Mouse (Mus musculus): Measurements from ENCODE around the gene Hoxd12.
A peak's percentile ranks its signal among the peaks of the same experiment; 100 is the strongest.

The Hoxd12 gene

DNA sequence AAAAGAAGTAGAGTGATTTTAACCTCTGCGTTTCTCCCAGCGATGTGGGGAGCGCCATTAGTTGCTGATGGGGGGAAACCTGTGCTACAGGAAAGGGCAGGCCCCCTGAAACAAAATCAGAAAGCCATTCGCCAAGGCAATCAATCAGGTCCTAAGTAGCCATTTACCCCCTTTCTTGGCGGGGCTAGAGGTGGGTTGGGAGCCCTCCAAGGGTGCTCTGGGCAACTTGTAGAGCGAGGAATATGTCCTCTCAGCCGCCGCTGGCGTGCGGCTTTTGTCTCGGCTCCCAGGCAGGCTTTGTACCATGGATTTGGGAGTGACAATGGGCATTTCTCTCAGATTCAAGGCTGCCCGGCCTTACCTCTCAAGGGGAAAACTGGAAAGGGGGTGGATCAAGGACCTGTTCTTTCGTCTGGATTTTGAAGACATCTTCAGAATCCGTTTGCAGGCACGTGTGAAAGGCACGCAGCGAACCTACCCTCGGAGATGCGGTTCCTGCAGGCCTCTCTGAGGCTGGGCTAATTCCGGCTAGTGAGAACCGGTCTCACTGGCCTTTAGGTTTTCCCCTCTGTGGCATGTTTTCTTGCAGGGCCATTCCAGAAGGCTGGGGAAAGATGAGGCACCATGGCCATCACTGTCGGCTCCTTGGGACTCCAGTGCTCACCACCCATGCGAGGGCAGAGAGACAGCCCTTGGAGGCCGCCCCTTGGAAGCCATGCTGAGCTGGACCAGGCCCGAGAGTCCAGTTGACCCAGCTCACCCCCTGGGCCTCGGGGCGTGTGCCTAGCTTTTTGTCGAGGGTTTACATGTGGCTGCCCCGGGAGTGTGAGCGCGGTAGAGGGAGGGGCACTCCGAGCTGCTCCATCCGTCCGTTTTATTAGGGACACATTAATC lies 21.9 kb downstream of the Hoxd12 start:
- DNase-seq, result no peak

GRCm38 (mm10) chr2:74697567-74698121 lies 22.8 kb downstream of the Hoxd12 start, which contains the start of gene Hoxd9:
Hoxd9 (plus strand) TSS chr2:74697727.
- DNase-seq, result no peak

GRCm38 (mm10) chr2:74698201-74699052 lies 23.6 kb downstream of the Hoxd12 start:
- DNase-seq, result no peak

- DNase-seq, result no peak
Observed at GRCm38 (mm10) chr2:74699053-74699430, 24.2 kb downstream of the Hoxd12 start.

- no peak for DNase-seq
Observed at GRCm38 (mm10) chr2:74699664-74700545, 25.1 kb downstream of the Hoxd12 start.

DNA sequence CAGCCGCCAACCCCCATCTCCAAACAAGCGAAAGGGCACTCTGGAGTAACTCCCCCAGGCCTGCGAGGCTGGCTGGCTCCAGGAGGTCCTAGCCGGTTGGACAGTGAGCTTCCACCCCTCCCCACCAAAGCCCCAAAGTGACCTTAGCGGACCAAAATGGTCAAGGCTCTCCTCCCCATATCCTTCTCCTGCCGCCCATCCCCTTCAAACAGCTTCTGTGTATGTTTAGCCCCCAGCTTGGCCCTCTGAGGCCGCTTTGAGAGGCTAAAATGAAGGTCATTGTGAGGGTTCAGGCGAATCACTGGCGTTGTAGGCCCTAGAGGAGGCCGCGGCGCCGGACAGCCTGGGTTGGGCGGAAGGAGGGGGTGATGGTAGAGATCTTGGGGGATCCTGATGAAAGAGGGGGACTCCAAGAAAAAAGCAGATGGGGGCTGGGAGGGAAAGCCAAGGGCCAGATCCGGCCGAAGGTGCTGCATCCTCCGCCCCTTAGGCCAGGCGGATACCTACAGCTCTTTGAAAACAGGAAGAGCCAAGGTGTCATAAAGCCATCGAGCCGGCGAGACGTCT lies 25.8 kb downstream of the Hoxd12 start:
- no peak for DNase-seq

- DNase-seq, result peak; percentile 60
Observed at GRCm38 (mm10) chr2:74701949-74702819, 27.4 kb downstream of the Hoxd12 start.

GRCm38 (mm10) chr2:74702820-74703219 lies 28.0 kb downstream of the Hoxd12 start:
- no peak for DNase-seq

GRCm38 (mm10) chr2:74703317-74703716 lies 28.5 kb downstream of the Hoxd12 start:
- DNase-seq, result no peak

GRCm38 (mm10) chr2:74703720-74704392 lies 29.0 kb downstream of the Hoxd12 start:
- no peak for DNase-seq

DNA sequence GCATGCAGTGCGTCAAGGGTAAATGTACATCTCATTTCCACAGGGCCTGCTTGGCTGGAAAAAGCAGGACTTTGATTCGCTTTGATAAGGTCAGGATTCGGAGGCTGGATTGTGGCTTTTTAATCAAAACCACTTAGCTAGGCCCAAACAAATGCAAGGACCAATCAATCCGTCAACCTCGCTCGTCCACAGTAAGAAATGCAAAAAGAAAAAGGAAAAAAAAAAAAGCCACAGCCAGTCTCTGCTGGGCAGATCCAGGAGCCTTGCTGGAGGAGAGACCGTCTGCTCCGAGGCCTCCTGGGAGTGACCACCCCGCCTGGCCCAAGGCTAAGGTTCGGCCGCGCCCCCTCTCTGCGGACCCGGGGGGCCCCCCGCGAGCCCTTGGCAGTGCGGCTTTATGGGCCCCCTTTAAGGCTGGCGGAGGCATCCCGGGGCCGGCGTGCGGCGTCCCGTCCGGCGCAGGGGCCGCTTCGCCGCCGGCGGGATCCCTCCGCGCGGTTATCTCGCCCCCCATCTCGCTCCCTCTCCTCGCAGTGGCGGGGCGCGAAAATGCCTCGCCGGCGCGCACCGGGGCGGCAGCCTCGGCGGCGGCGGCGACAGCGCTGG lies 29.7 kb downstream of the Hoxd12 start, which contains the start of gene Hoxd8:
Gene Hoxd8 (plus strand): TSS at position 223 of the 606 bp plus-strand sequence.
- no peak for DNase-seq

- no peak for DNase-seq
Observed at GRCm38 (mm10) chr2:74704999-74705466, 30.2 kb downstream of the Hoxd12 start.

DNA sequence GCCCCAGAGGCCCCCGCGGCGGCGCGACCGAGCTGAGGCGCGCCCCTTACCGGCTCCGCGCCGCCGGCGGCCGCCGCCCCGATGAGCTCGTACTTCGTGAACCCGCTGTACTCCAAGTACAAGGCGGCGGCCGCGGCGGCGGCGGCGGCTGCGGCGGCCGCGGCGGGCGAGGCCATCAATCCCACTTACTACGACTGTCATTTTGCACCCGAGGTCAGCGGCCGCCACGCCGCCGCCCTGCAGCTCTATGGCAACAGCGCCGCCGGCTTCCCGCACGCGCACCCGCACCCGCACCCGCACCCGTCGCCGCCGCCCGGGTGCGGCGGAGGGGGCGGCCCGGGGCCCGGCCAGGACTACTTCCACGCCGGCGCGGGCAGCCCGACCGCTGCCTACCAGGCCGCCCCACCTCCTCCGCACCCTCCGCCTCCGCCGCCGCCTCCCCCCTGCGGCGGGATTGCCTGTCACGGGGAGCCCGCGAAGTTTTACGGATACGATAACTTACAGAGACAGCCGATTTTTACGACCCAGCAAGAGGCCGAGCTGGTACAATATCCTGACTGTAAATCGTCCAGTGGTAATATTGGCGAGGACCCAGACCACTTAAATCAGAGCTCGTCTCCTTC lies 30.8 kb downstream of the Hoxd12 start:
- DNase-seq, result no peak

- DNase-seq, result no peak
Observed at GRCm38 (mm10) chr2:74706393-74706960, 31.7 kb downstream of the Hoxd12 start.

DNA sequence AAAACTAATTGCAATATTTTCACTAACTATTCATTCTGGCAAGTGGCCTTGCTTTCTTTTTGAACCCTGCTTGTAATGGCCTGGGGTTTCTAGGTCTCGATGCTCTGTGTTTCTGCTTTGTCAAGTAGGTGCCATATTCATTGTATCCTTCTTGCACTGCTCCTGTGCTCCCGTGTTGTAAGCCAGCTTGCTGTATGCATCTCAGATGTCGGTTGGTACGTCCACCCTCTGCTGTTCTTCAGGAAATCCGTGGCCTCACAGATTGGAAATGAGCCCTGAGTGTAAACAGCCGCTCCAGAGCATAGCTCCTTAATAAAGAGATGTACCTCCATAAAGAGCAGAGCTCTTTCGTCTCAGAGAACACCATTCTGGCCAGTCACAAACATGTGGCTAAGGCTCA lies 32.8 kb downstream of the Hoxd12 start:
- no peak for DNase-seq

- no peak for DNase-seq
Observed at GRCm38 (mm10) chr2:74708676-74709075, 33.9 kb downstream of the Hoxd12 start.

DNA sequence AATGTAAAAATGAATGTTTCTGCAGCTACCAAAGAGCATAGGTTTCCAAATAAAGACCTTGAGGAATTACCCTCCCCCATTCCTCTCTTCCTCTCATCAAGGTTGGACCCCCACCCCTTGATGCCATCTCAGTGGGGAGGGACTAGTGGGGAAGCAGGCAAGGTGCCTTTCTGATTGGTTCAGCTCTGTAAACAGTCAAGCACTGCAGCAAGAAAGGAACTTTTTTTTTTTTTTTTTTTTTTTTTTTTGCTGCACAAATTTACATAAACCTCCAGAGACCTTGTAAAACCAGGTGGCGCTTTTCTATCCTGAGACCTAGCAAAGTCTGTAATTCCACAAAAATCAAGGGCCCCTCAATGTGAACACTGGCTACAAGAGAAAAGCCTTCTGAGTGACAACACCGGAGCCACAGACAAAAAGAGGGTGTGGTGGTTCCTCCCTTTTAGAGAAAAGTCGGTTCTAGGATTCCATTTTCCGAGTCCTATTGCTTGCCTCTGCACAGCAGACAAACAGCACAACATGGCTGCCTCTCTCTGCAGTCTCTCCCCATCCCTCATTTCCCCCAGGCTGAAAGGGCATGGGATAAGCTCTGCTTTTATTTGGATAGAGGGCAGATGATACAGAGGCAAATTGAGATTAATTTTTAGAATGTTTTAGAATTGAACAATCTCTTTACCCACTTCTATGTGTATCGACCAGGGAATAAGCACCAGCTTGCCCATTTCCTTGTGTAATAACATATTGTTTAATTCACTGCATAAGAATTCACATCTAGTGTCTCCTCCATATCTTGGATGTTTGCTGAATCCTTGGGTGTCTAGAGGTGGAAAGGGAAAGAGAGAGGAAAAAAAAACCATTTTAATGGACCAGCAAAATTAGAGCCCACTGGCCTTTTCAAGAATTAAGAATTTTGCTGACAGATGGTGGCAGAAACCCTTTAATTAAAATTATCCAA lies 34.9 kb downstream of the Hoxd12 start:
- no peak for DNase-seq

Measured in liver (tissue).